Mouse (Mus musculus): ENCODE data around the gene Cyp2c68.
"Not testable (repeated sequence)": the region's sequence is repeated elsewhere in the genome, so short reads cannot be mapped to it uniquely, and the experiment has no call there.

DNA sequence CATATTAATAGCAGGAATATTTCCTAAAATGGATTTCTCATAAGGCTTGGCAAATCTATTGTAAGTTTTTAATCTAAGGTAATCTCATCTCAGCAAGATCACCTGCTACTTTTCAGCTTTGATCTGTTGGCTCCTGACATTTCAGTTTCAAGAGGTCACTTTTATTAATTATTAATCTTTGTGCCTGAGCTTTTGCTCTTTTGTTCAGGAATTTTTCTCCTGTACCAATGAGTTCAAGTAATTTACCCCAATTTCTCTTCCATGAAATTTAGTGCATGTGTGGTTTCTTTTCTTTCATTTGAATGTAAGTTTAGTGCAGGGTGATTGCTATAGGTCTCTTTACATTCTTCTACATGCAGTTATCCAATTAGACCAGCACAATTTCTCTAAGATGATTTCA lies 75.2 kb downstream of the Cyp2c68 start:
- not testable (repeated sequence) for TF ChIP-seq POLR2A (IDR thresholded peaks at IDR 0.05; ENCODE audit: insufficient read depth, low read depth, low read length); CTCF (IDR thresholded peaks at IDR 0.05); EP300 (IDR thresholded peaks at IDR 0.05; ENCODE audit: insufficient read depth, low read depth, low read length)
